Mouse (Mus musculus) left cerebral cortex, postnatal 10 days (tissue): Measurements from ENCODE around the gene Samd4b. TPM values are rescaled to one million over a fixed set of nuclear protein-coding genes. Genes with fewer than 3 reads are reported as not detected.

Experiments used
- DNase-seq, 2 experiments: peaks; one replicate each; pipeline ENCODE4 v3.0.0; 2021 to 2022; ENCODE audit warnings: low spot score in 2 of 2, mixed read lengths in 1 of 2; ENCODE audit errors: extremely low spot score in 1 of 2
- intact Hi-C: fragments of 180-260 bp; cut with DNase I; formaldehyde crosslinking; loops from one replicate; pipeline ENCODE4 v1.15.1; 2025
- total RNA-seq, 2 experiments: library from RNA; stranded (reverse); gene quantifications; 2 replicates each; pipeline ENCODE4 v1.2.3; 2021

Gene Samd4b
- total RNA-seq, 2 experiments from 2014 or later, result 55.9 to 58.4 TPM

GRCm38 (mm10) chr7:28436932-28437570 is 160.9 kb downstream of the Samd4b start, which contains the start of gene Gmfg:
Gmfg (plus strand) TSS chr7:28437447.
- intact Hi-C loops, result no loop called here
- DNase-seq, result peak; percentile 78 to 89

- intact Hi-C loops, result no loop called here
- peak; percentile 100 for DNase-seq
These were observed 161.6 kb downstream of the Samd4b start for GRCm38 (mm10) chr7:28436271-28436904.

GRCm38 (mm10) chr7:28435660-28436259 is 162.2 kb downstream of the Samd4b start:
- DNase-seq, result peak; percentile 27 to 63
- intact Hi-C loops, result no loop called here

GRCm38 (mm10) chr7:28432252-28432651 is 165.7 kb downstream of the Samd4b start:
- intact Hi-C loops, result no loop called here

GRCm38 (mm10) chr7:28430512-28430911 is 167.4 kb downstream of the Samd4b start:
- DNase-seq, result no peak
- intact Hi-C loops, result no loop called here

More at GRCm38 (mm10) chr7:28432252-28432651, 165.7 kb downstream of the Samd4b start:
- DNase-seq, result no peak

- no peak for DNase-seq
These were observed 170.2 kb downstream of the Samd4b start for GRCm38 (mm10) chr7:28427738-28428137.

GRCm38 (mm10) chr7:28423018-28423417 is 174.9 kb downstream of the Samd4b start:
- intact Hi-C loops, result no loop called here

More at GRCm38 (mm10) chr7:28427738-28428137, 170.2 kb downstream of the Samd4b start:
- intact Hi-C loops, result no loop called here

GRCm38 (mm10) chr7:28419416-28419815 is 178.5 kb downstream of the Samd4b start:
- intact Hi-C loops, result no loop called here
- DNase-seq, result no peak

More at GRCm38 (mm10) chr7:28423018-28423417, 174.9 kb downstream of the Samd4b start:
- DNase-seq, result no peak

GRCm38 (mm10) chr7:28418096-28418670 is 179.8 kb downstream of the Samd4b start:
- peak; percentile 22 to 79 for DNase-seq
- intact Hi-C loops, result no loop called here

GRCm38 (mm10) chr7:28417368-28417767 is 180.6 kb downstream of the Samd4b start:
- no peak for DNase-seq
- intact Hi-C loops, result no loop called here

GRCm38 (mm10) chr7:28412826-28413225 is 185.1 kb downstream of the Samd4b start:
- no peak for DNase-seq
- intact Hi-C loops, result no loop called here

- intact Hi-C loops, result no loop called here
- no peak for DNase-seq
These were observed 187.0 kb downstream of the Samd4b start for GRCm38 (mm10) chr7:28410841-28411475.

- DNase-seq, result no peak
- intact Hi-C loops, result no loop called here
These were observed 196.0 kb downstream of the Samd4b start for GRCm38 (mm10) chr7:28401942-28402341.

GRCm38 (mm10) chr7:28401030-28401429 is 196.9 kb downstream of the Samd4b start:
- intact Hi-C loops, result no loop called here
- DNase-seq, result no peak

- intact Hi-C loops, result no loop called here
- DNase-seq, result no peak
These were observed 199.1 kb downstream of the Samd4b start for GRCm38 (mm10) chr7:28398696-28399340.

GRCm38 (mm10) chr7:28398000-28398399 is 199.9 kb downstream of the Samd4b start:
- DNase-seq, result no peak
- intact Hi-C loops, result no loop called here

GRCm38 (mm10) chr7:28395425-28395824 is 202.5 kb downstream of the Samd4b start:
- intact Hi-C loops, result no loop called here
- no peak for DNase-seq

GRCm38 (mm10) chr7:28393272-28393951 is 204.5 kb downstream of the Samd4b start:
- intact Hi-C loops, result no loop called here
- no peak for DNase-seq
